Mouse (Mus musculus) liver, adult 2 months (tissue): ENCODE measurements at regions not wholly inside any gene's neighbourhood (a gene's known extent, or its start where the extent isn't known, plus 50 kb on each side); places are given as distances from the start of the nearest gene placed in this dataset.

Experiments used
- CTCF ChIP-seq: fragments of 200-500 bp; IDR thresholded peaks from 2 replicates; pipeline ENCODE4 v1.5.1; 2011; ENCODE audit warnings: low read depth, low read length, control low read depth
- POLR2A ChIP-seq: fragments of 200-500 bp; IDR thresholded peaks from 2 replicates; pipeline ENCODE4 v1.6.1; 2011; ENCODE audit warnings: low read length, control low read depth; ENCODE audit not compliant: insufficient read depth; ENCODE audit errors: extremely low read depth

DNA sequence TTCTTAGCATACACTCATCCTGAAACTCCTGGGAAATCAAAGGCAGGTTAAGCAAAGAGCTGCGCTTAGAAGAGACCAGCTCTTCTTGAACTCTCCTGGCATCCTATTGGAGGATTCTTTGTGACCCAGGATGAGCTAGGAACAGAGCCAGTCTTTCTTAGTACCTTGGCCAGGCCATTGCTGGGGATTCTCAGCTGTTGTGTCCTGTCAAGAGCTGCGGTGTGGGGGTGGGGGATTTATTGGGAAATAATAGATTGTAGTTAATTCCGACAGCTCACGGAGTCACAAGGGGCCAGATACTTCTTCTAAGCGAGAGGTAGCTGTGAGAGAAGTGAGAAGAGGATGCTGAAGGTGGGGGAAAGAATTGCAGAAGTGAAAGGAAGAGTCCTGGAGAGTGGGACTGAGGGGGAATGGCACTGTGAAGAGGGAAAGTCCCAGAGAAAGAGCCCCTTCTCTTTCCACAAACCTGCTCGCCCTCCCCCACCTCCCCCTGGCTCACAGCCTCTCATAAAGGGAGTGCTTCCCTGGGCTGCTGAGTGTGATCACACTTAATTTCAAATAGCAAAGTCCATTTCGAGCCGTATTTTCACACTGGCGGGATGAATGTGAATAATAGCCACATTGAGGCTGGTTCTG, 129.8 kb downstream of the Gm5426 start:
- TF ChIP-seq POLR2A = no peak
- no peak for TF ChIP-seq CTCF
